Mouse (Mus musculus): ENCODE measurements around the gene Tpm4.
"Not testable (repeated sequence)": the region's sequence is repeated elsewhere in the genome, so short reads cannot be mapped to it uniquely, and the experiment has no call there.

Gene Tpm4

DNA sequence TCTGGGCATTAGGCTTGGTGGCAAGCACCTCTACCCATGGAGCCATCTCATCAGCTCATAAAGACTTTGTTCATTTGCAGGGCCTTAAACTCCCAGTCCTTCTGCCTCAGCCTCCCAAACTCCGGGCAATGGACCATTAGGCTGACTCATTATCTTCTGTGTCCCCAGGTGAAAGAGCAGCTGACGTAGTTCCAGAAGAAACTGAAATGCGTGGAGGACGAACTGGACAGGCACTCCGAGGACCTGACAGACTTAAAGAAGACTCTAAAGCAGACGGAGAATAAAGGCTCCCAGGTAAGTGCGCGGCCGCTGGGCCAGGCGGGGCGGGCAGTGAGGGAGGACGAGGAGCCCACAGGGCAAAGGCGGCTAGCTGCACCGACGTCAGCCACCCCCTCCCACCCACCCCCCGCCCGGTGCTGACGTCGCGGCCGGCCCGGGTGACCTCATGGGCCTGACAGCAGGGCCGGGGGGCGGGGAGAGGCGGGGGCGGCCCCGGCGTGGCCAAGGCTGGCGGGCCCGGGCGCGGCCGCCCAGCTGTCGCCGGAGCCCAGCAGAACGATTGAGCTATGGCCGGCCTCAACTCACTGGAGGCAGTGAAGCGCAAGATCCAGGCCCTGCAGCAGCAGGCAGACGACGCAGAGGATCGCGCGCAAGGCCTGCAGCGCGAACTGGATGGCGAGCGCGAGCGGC lies at the start of gene Tpm4:
Gene Tpm4 (plus strand): TSS at position 220 of the 690 bp plus-strand sequence.
- peak; percentile 99 for DNase-seq

DNA sequence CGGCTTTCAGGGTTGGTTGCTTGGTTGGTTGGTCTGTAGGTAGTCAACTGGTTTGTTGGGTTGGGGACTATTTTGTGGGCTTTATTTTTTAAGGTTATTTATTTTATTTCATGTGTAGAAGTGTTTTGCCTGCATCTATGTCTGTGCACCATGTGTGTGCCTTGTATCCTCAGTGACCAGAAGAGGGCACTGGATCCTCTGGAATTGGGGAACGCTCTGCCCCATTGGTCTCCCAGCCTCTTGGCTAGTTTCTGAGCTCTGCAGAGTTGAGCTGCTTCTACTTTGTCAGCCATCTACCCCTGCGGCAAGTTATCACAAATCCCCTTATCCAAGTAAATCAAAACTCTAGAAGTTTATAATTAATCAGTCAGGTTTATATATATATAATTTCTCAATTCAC lies 47.2 kb upstream of the Tpm4 start:
- not testable (repeated sequence) for DNase-seq

DNA sequence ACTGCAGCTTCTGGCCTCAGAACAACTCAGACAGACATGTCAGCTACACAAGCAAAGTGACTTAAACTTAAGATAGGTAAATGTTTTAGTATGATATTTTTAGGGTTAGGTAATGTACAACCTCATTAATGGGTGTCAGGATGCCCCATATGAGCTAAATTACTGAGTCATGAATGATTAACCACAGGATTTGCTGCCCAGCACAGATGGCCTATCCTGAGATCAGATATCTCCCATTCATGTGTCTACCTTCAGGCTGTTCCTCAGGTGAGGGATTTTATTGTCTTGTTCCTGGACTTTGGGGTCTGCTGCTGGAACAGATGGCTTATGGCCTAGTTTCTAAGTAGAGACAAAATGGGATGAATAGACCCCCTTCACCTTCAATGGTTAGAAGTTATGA lies 38.1 kb upstream of the Tpm4 start:
- not testable (repeated sequence) for DNase-seq

DNA sequence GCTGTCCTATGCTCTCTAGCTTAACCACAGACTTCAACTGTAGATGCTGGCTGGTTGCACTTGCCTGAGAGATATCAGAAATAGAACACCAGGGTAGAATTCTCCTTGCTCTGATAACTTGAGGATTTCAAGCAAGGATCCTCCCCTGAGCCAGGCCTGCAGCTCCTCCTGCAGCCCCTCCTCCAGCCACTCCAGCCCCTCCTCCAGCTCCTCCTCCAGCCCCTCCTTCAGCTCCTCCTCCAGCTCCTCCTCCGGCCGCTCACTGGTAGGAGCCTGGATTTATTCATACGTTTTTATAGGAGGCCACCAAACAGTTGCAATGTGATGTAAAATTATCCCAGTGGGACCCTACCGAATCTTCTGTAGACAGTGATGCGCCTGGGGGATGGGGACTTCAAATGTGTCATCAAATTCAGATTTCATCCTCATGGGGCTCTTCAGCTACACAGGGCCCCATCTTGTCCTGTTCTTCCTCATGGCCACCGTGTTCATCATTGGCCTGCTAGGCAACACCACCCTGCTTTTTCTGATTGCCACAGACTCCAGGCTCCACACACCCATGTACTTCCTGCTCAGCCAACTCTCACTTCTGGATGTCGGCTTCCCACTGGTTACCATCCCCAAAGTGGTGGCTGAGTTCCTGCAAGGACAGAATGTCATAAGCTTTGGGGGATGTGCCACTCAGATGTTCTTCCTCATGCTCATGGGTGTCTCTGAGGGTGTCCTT lies 35.2 kb upstream of the Tpm4 start:
- peak; percentile 91 for DNase-seq

DNA sequence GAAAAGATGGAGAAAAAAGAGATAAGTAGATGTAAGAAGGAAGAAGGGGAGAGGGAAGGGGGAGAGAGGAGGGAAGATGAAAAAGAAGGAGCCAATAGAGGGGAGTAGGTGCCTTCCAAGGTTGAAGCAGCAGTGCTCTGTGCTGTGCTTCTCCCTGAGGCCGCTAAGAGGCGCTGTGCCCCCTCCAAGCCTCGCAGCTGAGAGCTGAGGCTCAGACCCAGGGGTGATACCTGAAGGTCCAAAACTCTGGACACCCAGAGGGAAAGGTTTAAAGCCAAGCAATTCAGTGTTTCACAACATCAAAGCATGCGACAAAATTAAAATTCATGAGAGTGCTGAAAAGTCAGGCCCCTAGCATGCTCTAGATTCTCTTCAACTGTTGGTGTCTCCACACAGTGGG lies 29.6 kb upstream of the Tpm4 start:
- peak; percentile 40 for DNase-seq

DNA sequence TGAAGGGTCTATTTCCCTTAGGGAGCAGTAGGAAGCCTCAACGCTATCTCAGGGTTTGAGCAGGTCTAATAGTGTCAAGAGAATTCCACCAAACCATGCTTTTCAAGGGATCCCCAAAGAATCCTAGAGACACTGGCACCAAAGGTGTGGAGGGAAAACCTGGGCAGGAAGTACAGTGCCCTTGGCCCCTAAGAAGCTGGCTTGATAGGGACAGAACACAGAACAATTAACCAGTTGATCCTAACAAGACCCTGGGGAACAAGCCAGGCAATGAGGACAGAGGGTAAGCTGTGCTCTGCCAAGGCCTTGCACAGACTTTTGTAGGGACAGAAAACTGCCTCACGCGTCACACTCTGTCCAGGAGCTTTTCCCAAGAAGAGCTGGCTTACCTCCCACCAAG lies 28.0 kb upstream of the Tpm4 start, which contains the start of gene Olfr374:
Gene Olfr374 (plus strand): TSS at position 301 of the 400 bp plus-strand sequence.
- peak; percentile 12 for DNase-seq

DNA sequence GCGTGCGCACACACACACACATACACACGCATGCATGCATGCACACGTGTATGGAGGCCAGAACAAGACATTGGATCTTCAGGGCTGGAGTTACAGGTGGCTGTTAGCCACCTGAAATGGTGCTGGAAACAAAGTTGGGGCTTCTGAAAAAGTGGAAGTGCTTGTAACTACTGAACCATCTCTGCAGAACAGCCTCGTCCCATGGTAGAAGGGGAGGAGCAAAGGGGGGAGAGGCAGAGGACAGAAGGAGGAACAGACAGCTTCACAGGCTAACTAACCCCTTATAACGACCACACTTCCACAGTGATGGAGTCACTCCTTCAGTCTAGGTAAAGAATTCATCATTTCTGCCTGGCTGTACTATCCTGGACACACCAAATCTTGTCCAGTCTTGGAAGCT lies 23.9 kb upstream of the Tpm4 start:
- peak; percentile 29 for DNase-seq

DNA sequence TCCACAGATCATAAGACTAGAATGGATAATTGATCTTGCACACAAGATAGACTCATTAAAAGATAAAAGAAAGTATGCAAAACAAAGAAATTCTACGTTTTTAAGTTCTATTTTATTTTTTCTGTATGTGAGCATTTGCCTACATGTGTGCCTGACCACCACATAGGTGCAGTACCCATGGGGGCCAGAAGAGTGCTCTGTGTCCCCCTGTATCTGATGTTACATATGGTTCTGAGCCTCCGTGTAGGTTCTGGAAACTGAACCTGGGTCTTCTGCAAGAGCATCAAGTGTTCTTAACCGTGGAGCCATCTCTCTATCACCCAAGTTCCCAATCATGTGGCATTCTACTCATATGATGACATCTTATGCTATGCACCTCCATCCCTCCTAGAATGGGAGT lies 22.3 kb upstream of the Tpm4 start:
- peak; percentile 22 for DNase-seq

DNA sequence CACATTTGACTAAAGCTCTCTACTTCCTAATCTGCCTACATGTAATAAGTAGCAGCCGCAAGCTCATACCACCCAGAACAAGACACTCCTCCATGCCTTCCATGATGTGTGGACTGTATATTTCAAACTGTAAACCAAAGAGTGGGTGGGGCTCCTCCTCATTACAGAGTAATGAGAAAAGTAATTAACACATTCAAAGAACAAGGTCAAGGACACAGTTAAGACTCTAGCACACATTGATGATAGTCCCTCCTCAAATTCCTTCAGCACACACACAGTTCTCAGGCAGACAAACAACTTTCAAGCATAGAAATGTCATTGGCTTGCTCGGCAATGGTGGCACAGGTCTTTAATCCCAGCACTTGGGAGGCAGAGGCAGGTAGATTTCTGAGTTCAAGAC lies 19.6 kb upstream of the Tpm4 start:
- peak; percentile 28 for DNase-seq

DNA sequence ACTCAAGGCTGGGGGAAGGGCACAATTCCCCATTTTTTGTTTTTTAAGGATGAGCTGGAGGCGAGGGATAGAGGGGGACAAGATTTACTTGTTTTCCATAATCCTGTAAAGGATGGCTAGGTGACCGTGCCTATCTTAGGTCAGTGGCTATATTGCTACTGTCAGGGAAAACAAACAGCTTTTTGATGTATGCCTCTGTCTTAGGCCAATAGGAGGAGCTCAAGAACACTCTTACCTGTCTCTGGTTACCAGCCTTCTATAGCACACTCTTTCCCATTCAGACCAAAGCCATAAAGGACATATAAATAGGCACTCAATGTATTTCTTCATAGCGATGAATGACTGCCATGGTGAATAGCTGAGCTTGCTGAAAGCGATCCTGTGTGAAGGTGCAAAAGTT lies 16.2 kb upstream of the Tpm4 start:
- peak; percentile 11 for DNase-seq

DNA sequence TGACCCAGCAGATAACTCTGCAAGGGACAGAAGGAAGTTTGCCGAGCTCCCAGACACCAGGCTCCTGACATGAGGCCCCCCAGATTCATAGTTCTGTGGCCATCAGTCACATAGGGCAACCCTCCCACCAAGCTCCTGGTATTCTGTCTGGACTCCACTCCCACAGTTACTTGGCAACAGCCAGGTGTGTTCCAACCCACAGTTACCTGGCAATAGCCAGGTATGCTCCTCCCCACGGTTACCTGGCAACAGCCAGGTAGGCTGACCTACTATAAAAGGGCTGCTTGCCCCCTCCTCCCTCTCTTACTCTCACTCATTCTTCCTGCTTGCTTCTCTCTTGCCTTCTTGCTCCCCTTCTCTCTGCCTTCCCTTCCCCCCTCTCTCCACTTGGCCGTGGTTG lies 13.3 kb upstream of the Tpm4 start:
- peak; percentile 64 for DNase-seq

DNA sequence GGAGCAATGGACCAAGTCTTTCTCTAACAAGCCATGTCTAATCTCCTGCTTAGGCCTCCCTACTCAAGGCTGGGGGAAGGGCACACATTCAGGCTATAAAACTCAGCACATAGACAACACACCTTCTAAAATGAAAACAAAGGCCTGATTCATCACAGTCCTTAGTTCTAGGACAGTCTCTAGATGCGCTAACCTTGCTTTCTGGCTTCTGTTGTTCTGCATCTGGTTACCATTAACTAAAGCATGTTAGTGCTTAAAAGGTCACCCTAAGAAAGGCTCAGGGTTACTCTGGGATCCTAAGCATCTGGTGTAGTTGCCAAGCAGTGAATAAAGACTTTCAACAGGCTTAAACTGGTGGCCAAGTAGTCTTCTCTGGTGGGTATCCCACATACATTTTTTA lies 12.8 kb upstream of the Tpm4 start:
- peak; percentile 3 for DNase-seq

DNA sequence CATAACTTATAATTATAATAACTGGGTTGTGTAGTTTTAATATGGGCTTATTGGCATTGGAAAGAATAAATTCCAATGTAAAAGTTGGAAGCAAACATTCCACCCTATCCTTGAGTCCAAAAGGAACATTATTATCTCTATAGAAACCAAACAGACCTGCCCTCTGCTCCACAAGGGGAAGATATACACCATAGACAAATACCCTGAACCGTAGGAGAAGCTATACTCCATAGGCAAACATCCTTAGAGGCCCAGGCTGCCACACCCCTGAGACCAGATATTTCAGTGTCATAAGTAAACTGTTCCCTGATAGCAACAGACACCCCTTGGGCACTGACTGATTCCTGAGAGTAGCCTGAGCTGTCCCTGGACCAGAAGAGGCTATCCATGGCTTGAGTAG lies 6.9 kb upstream of the Tpm4 start:
- DNase-seq, result peak; percentile 3

DNA sequence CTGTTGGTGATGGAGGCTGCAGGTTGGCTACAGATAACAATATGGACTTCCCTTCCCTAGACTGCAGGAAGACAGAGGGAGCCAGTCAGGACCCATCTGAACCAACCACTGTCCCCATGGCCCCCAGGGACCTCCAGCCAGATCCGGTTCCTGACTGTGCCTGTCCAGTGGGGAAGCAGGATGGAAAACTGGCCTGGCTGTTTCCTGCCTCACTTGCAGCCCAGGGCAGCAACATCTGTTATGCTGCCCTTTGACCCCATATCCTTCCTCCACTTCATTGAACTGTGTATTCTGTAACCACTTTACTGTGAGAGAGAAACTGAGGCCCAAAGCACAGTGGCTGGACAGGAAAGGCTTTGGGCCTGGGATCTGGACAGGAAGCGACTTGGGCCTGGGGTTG lies 3.5 kb upstream of the Tpm4 start:
- peak; percentile 97 for DNase-seq

DNA sequence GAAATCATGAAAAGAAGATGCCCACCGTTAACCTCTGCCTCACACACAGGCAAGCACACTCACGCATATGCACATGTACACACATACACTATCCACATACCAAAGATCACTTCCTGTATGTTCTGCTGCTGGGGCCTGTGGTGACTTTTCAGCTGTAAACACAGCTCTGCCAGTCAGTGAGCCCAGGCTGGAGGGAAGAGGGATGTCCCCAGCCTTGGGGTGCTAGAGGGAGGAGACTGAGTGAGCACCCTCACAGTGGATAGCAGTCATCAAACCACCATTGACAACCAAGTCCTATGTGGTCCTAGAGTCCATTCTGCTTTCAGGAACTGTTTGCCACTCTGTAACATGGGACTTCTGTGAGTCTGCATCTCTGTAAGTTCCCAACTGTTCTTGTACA lies 2.9 kb upstream of the Tpm4 start:
- peak; percentile 86 for DNase-seq

DNA sequence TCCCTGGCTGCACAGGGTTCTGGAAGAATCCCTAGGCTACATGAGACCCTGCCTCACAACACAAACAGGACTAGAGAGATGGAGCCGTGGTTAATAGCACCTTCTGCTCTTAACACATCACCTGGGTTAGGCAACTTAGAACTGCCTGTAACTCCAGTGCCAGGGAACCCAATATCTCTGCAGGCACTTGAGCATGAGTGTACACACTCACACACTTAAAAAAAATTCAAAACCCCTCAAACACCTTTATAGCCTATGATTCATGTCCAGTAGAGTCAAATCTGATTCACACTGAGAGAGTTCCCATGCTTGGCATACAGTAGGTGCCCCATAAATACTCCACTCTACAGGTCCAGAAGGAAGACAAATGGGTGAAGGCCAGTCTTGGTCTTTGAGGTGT lies 2.4 kb upstream of the Tpm4 start:
- peak; percentile 46 for DNase-seq

DNA sequence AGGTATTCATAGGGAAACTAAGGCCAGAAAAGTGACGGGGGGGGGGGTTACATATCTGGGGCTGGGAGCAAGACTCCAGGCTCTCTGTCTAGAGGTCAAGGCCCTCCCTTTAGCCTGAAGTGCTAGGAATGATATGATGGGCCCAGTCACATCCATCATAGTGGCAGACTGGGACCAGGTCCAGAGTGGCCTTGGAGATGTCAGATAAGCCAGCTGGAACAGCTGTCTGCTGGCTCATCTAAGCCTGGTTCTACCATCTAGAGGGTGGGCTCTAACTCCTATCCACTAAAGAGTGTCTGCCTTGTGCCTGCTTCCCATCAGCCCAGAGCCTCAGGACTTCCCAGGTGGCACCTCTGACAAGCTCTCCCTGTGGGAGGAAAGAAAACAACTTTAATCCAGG lies 1.9 kb upstream of the Tpm4 start:
- peak; percentile 80 for DNase-seq

DNA sequence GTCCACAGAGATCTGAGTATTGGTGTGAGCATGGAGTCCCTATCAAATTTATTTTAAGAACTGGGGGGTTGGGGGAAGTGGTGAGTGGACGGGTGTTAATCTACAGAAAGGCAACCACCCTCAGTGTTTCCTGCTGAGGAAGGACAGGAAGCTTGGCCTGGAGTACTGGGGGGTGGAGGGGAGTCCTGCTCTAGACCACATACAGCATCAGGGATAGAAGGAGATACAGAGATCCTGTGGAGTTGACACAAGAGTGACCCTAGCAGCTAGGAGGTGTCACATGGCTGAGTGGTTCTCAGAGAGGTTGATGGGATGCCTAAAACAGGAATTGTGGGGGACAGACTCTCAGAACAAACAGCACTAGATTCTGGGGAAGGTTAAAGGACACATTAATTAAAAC lies 1.3 kb upstream of the Tpm4 start:
- peak; percentile 89 for DNase-seq

DNA sequence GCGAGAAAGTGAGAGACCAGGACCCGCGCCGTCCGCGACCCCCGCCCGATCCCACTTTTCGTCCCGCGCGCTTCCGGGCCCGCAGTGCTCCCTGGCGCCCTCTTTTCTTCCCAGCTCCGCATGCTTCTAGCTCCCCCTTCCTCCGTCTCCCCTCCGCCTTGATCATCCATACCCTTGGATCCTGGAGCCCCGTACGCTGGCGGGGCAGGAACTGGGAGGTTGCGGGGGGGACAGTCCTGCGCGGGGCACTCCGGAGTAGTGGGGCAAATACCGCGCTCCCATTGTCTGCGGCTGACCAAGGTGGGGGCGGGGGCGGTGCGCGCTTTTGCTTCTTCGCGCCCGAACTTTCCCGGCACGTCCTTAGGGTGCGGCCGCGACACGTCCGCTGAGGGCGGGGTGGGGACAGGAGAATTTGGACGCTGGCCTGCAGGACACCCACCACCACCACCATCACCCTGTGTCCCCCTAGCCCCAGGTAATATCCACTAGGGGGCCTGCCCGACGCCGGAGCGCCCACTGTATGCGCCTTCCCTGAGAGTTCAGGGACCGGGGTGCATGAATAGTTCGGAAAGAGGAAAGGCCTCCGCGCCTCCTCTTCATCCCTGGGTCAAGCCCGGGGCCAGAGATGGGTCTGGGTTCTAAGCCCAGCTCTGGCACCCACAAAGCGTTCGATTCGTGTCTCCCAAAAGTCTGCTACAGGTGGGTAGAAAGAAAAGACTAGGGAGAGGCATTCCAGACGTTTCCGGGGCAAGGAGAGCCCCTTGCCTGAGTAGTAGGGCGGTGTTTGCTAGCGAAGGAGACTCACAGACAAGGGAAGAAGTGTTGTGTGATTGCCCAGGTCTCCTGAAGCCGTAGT lies 899 bp downstream of the Tpm4 start:
- peak; percentile 97 for DNase-seq

DNA sequence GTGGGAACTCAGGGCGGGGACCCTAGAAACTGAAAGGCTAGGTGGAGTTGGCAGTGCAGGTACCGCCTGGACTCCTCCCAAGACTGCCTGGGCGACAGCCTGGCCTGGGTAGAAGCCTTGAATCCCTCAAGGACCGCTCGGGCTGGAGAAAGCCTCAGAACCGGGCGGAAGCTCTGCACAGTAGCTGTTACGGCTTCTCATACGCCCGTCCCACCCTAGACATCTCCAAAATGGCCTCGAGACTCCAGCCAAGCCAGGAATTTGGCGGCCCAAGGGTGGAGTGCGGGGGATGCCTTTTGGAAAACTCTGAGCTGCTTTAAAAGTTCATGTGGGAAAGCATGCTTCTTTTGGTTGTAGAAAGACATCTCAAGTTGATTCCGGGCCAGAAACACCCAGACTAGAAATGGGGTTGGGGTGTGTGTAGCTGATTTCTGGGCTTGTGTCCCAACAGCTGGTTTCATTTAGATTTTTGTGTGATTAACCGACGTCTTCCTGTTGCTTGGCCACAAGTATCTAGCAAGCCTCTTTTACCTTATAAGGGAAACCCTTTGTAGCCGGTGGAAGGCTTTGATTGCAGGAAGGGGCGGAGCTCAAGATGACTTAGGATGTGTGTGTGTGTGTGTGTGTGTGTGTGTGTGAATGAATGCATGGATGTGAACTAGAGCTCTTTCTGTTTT lies 1.7 kb downstream of the Tpm4 start:
- DNase-seq, result peak; percentile 99

DNA sequence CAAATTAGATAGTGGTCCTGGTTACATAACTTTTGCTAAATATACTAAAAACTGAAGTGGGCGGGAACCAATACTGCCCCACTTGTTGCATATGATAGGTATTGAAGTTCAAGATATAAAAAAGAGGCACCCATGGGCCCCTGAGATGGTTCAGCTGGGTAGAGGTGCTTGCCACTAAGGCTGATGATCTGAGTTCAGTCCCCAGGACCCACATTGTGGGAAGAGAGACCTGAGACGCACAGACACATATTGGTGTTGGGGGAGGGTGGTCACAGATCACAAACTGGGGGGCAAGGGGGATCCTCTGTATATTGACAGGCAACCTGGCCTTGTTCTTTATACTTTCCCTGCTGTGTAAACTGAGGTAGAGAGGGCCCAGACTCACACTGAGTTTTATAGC lies 2.7 kb downstream of the Tpm4 start:
- DNase-seq, result peak; percentile 93

DNA sequence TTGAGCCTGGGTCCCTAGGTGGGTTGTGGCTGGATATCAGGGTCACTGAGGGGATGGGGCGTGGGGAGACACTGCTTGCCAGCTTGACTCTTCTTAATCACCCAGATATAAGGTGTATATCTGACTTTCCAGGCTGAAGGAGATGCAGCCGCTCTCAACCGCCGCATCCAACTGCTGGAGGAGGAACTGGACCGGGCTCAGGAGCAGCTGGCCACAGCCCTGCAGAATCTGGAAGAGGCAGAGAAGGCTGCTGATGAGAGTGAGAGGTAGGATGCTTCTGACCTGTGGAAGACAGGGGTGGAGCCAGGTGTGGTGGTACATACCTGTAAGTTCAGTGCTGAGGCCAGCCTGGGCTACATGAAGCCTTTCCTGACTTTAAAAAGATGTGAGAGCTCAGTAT lies 3.7 kb downstream of the Tpm4 start:
- peak; percentile 91 for DNase-seq

DNA sequence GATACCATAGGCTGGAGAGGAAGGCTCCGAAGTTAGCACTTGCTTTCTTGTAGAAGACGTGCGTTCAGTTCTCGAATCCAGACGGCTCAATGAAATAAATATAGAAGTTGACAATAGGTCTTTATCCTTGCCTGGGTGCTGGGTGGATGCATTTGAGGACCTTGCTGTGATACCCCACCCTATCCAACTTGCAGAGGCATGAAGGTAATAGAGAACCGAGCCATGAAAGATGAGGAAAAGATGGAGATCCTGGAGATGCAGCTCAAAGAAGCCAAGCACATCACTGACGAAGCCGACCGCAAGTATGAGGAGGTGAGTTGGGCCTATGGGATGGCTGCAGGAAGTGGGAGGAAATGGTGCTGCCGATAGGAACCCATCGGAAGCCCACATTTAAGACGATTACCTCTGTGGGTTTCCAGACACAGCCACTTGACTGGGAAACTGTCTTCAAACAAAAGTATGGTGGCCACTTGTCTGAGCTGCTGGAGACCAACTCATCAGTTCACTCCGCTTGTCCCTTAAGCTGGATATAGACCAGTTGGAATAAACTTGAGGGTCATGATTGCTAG lies 8.6 kb downstream of the Tpm4 start:
- DNase-seq, result peak; percentile 66
